In genomic region chr14:62166006-62166405, GRCm38 (mm10) we compare ENCODE assay signal across 8 mouse cellular contexts.
"Had no signal": no experiment of that assay in that cellular context is flagged by ENCODE, and none has a peak within 500 bp of the region (broad histone marks: within the 10 kb centered on the region; RNA-seq: fewer than 3 reads in every experiment).

No protein-coding gene starts in this region.

- DNase-seq: kidney, adult 2 months; kidney, postnatal 14 days; layer of hippocampus, adult 9-11 months; layer of hippocampus, postnatal 36 days; lung, adult 18-20 months; right cerebral cortex, postnatal 25 days; thymus, adult 18-20 months; thymus, postnatal 14 days had no signal
